Mouse (Mus musculus) urinary bladder, postnatal 4 days (tissue): ENCODE measurements at regions not wholly inside any gene's neighbourhood (a gene's known extent, or its start where the extent isn't known, plus 50 kb on each side); places are given as distances from the start of the nearest gene placed in this dataset.

Experiments used
- DNase-seq, 2 experiments: peaks; one replicate each; pipeline ENCODE4 v3.0.0; 2021 to 2022; ENCODE audit warnings: low spot score in 2 of 2

DNA sequence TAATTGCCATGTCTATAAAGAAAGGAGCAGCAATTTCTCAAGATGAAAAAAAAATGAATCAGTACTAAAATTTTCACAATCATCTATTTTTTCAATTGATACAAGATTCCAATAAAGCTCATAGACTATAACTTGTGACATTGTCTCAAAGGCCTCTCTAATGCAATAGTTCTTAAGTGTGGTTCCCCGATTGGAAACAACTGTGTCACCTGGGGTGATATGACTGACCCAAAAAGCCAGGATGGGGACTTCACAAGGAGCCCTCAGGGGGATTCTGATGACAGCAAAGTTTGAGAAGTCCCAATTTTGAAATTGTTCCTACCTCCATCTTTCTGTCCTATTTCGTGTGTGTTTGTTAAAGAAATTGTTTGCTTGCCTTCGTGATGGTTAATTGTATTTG, 143.3 kb upstream of the Fndc3a start:
- DNase-seq = no peak

DNA sequence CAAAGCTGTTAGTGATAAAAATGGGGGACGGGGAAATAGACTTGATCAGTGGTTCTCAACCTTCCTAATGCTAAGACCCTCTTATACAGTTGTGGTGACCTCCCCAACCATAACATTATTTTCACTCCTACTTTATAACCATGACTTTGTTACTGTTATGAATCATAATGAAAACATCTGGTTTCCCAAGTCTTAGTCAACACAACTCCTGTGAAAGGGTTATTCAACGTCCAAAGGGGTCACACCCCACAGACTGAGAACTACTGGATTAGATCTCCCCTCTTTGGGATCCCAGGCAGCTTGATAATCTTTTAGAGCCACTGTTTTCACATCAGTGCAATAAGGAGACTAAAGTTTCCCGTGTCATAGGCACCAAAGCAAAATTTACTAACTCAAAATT, 141.1 kb upstream of the Fndc3a start:
- no peak for DNase-seq

DNA sequence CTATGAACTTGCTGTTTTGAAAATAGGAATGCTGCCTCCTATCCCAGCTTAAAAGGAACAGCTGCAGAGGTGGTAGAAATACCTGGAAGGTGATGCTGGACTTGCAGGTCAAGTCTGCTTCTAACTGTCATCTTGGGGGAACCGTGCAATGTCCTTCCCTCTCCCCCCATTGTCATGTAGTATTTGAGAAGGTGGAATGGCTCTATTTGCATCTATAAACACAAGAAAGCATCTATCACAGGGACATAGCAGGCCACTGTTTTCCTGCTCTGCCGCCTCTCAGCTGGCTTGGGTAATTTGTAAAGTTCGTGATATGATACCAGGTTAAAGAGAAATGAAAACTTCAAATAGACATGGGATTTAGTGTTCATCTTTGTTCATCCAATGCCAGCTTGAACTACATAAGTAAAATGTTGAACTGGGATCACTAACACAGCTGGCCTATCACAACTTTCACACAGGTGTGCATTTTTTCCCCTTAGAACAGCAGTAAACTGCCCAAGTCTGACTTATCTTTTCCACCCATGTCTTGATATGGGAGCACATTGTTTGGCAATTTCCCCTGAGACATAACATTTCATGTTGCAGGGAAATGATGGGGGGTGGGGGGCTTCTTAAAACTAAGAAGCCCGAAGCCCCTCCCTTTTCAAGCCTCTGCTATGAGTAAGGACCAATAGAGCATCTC, 138.6 kb upstream of the Fndc3a start:
- no peak for DNase-seq

DNA sequence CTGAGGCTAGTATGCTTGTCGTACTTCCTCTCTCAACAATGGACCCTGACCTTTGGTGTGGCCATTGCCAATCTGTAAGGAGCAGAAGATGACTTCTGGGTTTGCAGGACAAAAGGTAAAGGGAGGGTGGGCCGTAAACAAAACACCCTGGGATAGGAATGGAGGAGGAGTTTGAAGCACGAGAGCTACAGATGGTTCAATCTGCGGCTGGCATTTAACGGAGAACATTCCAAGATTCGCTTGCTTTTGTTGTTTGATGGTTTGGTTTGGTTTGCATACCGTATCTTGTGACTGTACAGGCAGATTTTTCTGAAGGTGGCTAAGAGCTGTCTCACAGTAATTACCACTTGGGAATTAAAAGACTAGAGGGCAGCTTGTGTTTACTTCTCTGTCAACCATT, 137.7 kb upstream of the Fndc3a start:
- DNase-seq = no peak

DNA sequence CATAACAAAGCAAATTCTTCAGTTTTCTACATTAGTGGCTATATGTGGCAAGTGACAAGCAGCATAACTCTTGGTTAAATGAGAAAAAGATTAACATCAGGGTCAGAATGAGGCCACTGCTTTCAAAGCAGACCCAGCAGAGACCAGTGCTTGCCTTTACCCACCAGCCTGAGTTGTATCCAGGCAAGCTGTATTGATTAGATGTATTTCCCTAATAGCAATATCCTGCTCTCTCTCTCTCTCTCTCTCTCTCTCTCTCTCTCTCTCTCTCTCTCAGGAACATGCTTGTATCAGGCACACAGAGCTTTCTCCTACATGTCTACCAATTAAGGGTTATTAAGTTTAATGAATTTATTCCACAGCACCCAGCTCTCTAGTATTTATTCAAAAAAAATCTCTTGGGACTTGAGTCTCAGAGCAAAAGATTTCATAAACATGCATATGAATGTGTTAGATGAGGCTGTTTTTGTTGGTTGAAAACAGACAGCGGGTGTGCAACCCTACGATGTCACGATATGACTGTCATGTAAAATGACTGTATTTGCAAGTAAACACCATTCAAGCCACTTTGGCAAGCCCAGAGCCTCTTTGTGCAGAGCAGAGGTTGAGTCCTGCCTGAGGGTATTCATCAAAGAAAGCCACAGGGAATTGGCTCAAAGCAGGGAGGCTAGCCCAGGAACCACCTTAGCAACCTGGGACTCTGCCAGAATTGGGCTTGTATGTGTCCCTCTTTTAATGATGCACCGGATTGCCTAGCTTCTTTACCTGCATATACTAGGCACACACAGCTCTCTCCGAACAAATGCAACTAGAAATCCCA, 136.0 kb upstream of the Fndc3a start:
- DNase-seq = no peak

DNA sequence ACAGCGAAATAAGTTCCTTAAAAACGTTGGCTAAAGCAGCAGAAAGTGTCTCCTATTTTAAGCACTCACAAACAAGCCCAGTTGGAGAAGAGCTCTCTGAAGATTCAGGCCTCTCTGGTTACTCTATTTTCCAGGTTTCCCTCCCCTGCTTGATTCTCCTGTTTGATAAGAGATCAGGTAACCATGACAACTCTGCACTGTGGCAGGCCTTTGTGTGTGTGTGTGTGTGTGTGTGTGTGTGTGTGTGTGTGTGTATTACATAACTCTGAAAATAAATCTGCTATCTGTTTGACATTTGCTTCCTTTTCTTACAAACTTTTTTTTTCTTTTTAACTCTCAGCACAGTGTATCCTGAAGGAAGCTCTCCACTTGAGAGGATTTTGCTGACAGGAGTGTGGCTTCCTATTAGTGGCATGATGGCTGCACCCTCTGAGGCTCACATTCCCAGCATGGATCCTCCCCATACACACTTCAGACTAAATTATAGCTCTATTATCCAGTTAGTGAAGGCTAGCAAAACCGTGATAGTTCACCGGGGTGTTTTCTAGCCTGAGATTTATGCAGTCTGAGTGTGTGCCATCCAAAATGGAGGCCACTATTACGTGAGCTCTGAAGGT, 135.1 kb upstream of the Fndc3a start:
- no peak for DNase-seq

DNA sequence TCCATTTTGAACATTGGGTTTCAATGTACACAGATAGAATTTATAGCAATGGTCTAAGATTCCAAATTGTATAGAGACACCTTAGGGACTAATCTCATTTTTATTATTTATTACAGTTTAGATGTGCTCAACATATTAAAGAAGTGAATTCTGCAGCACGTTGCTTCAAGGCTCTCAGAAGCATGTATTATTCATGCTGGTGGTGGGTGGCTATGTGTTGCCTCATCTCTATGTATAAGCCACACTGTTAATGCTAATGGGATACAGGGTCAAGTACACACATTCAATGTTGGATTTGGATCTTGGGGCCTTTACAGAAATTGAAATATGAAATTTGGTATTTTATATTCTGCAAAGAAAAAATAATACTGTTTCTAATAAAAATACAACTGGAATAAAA, 131.9 kb upstream of the Fndc3a start:
- no peak for DNase-seq

DNA sequence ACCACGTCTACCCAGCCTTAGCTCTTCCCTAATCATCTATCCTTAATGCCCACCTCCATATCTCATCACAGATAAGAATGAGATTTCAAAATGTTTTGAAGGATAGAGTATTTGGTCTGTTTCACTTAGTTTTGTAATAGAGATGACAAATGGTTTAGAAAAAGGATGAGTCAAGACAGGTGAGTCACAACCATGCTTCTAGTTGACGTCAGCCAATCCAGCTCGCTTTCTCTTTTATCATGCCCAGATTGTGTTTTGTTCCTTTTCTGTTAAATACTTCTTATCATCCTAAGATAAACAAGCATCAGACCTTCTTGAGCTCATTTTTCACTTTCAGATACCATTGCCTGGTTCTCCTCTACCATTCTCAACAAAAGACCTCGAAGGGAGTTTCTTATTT, 125.4 kb upstream of the Fndc3a start:
- DNase-seq = no peak

DNA sequence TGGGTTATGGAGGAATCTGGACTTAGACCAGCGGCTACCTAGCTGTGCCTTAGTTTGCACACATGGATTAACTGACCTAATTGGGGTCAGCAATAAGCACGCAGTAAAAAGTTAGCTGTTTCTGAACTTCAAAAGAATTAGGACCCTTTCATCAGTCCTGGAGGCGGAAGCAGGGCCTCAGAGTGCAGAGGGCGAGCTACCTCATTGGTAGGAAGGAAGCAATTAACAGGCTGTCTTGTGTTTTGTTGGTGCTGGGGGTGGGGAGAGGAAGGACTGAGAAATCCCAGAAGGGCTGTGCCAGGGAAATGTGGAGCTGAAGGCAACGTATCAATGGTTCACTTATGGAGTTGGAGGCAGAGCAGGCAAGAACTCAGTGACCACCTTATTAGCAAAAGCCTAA, 119.5 kb upstream of the Fndc3a start:
- DNase-seq = no peak

DNA sequence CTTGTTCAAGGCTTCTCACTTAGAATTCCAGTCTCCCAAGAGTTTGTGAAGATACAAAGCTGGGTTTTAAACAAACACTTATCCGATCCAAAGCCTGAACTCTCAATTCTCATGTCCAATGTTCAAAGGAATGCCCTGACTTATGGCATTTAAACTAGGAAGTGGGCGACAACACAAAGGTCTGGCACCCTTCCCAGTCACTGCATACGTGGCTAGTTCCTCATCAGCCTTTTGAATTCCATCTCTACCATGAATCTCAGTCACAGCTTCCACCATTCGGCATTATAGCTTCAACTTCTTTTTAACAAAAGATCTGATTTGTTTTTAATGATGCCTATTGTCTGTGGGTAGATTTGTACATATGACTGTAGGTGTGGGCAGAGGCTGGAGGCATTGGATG, 115.7 kb upstream of the Fndc3a start:
- no peak for DNase-seq

DNA sequence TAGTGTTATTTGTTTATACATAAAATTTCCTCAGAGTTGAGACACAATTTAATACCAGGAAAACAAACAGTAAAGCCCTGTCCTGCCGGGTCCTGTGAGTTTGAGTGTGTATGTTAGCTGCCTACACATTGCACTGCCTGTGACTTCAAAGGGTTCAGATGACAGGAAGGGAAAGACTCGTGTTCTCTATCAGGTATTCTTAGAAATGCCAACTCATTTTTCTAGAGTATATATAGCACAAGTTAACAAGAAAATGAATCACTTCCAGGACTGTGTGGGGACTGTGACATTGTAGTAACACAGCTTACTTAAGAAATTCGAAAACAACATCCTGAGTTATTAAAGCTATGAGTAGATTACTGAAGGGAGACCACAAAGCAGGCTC, 112.4 kb upstream of the Fndc3a start:
- no peak for DNase-seq

DNA sequence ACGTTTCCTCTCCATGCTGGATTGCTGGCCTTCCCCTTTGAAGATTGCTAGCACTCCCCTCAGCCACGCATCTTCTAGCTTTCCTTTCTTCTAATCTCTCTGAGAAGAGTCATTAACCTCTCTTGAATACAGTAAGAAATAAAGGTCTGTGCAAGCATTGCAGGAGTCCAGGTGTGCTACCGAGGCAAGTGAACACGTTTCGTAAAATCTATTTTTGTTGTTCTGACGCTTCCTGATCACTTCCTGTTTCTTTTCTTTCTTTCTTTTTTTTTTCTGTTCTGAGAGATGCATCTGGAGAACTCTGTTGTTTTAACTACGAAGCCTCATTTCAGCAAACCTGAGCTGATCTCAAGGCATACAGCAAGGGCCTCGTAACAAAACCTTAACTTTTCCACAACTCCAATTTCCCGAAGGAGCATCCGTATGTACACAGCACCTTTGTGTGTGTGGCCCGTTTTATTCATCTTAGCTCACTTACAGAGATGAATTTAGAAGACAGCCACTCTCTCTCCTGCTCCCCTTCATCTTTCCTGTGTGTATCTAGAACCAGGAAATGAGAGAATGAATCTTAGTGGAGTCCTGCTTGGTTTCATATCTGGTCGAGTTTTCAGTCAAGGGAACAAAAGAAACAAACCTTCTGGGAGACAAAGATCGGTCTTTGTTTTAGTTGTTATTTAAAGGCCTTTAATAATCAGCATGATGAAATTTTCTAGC, 111.9 kb upstream of the Fndc3a start:
- no peak for DNase-seq

DNA sequence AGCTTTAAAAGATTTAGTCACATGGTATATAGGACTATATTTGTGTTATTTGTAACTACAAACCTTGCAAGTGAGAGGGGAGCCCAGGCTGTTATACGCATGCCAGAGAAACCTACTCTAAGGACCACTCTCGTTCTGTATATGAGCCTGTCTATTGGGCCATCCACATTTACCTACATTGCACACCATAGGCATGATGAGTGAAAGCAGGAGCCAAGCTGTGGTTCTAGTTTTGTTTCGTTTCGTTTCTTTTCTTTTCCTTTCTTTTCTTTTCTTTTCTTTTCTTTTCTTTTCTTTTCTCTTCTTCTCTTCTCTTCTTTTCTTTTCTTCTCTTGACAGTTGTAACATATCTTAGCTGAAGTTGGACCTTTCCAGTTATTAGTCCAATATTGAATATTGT, 109.2 kb upstream of the Fndc3a start:
- DNase-seq = no peak

DNA sequence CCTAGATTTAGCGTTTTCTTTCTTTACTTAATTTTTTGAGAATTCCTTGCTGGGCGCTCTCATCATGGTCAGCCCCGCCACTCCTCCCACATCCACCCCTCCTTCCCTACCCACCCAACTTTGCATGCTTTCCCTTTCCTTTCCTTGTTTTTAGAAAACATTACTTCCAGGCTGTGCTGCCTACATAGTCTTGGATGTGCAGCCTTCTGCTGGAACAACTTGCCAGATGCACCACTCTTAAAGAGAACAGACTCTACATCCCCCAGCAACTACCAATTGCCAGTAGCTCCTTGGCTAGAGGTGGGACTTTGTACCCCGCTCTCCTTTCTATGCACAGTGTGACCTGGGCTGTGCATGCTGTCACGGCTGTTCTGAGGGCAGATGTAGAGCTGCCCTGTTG, 108.0 kb upstream of the Fndc3a start:
- DNase-seq = no peak

DNA sequence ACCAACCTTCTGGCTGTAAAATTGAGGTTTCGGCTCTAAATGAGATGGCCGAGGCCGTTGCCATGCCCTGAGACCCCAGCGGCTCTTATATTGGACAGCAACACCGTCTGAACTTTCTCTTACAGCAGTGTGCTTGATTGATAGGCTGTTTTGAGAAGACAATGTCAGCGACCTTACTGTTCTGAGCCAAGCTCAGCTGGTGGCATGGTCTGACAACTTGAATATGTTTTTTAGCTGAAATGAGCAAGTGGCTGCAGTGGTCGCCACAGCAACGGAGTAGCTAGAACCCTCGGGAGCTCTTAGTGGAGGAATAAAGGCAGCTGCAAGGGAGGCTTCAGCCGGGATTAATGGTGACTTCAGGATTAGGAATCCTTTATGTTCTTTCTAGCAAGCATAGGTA, 107.0 kb upstream of the Fndc3a start:
- DNase-seq = no peak

DNA sequence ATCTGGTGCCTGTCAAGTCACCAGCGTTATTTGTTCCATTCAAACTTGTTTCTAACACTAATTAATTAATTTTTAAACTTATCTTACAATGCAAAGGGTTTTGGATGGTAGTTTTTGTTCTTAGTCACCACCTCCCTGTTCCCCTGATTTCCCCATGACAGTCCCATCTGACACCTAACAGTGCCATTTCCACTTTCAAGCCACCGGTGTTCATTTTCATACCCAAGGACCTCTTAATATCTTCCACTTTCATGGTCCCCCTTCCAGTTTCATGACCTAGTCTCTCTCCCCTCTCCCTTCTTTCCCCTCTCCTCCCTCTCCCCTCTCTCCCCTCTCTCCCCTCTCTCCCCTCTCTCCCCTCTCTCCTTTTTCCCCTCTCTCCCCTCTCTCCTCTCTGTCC, 99.3 kb upstream of the Fndc3a start:
- DNase-seq = no peak

DNA sequence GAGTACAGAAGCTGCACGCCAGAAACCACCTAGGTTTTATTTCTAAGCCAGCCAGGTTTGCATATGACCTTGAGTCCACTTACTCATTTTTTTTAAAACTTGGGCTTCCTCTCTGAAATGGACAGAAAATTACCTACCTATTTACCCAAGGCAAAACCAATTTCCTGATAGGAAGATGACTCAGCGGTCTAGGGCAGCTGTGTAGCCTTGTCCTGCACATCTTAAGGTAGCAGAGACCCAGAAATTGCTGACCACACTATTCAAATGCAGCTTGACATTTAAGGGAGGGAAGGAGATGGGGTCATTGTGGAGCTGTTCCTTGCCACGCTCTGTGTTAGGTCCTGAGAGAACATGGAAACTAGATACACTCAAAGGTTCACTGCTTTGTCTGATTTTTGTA, 98.1 kb upstream of the Fndc3a start:
- DNase-seq = no peak

DNA sequence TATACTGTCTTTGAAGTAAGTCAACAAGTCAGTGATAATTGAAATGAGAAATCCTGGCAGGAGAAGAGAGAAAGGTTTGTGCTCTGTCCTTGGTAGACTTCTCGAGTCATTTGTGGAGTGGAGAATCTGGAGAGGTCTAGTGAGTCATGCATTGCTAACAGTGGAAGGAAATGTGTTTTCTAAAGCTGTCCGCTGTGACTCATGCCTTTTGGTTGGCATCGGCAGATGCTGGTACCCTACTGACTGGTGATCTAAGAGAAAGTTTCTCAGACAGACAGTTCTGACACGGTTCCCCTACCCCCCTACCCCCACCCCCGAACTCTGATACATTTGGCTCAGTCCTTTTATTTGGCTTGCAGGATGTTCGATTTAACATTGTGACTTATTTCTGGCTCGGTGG, 97.5 kb upstream of the Fndc3a start:
- no peak for DNase-seq

DNA sequence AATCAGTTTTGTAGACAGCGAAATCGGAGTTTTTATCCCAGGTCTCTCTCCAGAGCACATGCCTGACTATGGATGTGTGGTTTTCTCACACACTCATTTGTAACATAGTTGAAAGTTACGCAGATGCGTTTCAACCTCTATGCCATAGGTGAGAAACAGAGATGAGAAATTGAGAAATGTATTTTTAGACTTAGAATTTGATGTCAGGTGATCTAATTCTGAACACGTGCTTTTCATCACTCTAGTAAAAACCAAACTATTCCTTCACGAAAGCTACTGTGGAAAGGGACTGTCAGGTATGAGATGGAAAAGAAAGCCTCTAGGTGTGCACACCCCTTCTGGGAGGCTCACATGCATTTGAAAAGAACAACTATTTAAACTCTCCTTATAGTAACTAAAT, 96.8 kb upstream of the Fndc3a start:
- no peak for DNase-seq

DNA sequence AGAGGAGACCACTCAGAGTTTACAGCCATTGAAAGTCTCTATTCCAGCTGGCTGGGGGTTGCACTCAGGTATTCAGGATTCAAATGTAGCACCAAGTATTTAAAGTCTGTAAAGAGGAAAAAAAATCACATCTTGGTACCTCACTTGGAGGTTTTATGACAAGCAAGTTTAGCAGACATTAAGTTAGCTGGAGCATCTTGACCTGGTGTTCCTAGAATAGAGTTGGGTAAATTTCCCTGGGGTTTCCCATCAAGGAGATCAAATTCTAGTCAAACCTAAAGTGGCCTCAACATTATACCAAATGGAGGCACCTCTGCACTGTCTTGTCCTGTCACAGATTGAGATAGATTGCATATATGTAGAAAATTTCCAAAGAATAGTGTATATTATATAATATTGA, 93.8 kb upstream of the Fndc3a start:
- no peak for DNase-seq

DNA sequence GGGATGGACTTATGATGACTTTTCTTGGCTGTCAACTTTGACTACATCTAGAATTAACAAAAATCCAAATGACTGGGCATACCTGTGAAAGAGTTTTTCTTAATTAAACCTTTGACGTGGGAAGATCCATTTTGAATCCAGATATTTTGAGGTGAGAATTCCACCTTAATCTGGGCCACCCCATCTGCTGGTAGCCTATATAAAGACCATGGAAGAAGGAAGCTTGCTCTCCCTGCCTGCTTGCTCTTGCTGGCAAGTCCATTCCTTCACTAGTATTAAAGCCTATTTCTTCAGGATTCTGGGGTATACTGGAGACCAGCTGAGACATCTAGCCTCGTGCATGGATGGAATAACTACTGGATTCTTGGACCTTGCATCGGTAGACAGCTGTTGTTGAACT, 80.9 kb upstream of the Fndc3a start:
- DNase-seq = no peak

DNA sequence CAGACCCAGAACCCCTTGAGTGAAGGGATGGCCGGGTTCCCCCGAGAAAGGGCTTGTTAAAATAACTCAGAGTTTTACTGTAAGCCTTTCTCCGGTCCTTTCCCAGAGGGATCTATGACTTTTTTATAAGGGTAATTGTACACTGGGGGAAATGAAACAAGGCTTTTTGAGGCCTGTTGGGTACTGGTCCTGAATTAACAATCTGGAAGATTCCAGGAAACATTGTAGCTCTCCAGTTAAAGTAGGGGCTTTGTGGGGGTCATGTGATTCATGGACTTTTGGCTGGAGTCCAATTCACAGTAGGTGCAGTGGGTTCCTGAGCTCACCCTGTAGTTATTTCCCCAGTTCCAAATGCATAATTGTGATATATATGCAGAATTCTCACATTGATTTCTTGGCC, 77.1 kb upstream of the Fndc3a start:
- DNase-seq = no peak

DNA sequence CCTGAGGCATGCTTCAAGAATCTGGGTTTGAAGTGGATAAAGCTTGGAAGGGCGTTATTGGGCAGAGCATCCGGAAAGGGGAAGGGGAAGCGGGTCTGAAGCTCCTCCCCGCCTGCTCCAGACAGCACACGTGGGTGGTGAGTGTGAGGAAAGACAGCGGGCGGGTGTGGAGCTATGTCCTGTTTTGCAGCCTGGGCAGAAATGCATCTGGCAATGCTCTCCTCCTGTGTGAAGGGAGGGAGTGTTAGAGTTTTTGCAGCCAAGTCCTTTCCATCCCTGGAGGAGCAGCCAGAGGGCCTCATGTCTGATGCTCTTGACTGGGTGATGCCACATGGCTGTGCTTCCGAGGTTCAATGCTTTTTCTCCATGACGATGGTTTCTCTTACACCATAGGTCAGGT, 73.4 kb upstream of the Fndc3a start:
- DNase-seq = peak; percentile 51 to 64
